Mouse (Mus musculus) heart, postnatal 4 days (tissue): ENCODE results near the gene Rhbdf2. TPM values are rescaled to one million over a fixed set of nuclear protein-coding genes. Genes with fewer than 3 reads are reported as not detected.
"Not testable (repeated sequence)": the region's sequence is repeated elsewhere in the genome, so short reads cannot be mapped to it uniquely, and the experiment has no call there.

Source experiments
- DNase-seq: peaks from one replicate; pipeline ENCODE4 v3.0.0; 2021
- total RNA-seq, 2 experiments: library from RNA; stranded (reverse); gene quantifications; 2 replicates each; pipeline ENCODE4 v1.2.3; 2021

Gene Rhbdf2
- total RNA-seq, 2 experiments from 2014 or later: 16.4 to 17.5 TPM

DNA sequence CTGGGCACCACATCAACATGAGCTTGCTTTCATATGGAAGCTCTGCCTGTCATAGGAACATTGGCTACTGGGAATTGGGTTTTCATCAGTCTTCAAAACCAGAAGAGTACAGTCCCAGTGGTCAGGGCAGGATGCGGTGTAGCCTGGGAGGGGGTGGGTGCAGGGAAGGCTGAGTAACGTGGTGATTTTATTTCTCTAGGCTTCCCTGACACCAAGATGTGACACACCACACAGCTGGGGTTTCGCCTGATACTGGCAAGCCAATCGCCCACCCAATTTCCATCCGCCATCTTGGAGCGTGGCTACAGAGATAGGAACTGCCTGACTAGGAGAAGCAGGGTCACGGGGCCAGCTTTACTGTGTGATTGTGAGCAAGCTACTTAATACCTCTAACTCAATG, 8.2 kb downstream of the Rhbdf2 start:
- DNase-seq: no peak

DNA sequence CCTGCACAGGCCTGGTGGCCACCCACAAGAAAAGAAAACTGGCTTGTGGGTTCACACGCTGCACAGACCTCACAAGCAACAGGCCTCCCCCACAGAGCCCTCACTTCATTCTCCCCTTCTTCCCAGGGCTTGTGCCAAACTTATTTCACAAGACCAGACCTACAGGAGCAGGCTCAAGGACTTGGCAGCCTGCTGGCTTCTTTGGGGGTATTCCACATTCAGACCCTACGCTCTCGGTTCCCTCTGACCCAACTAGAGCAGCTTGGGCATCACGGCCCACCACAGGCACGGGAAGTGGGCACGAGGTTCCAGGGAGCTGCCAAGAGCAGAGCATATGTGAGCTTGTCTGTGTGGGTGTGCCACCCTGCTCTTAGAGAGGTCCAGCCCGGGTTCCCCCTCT, 9.2 kb downstream of the Rhbdf2 start:
- no peak for DNase-seq

DNA sequence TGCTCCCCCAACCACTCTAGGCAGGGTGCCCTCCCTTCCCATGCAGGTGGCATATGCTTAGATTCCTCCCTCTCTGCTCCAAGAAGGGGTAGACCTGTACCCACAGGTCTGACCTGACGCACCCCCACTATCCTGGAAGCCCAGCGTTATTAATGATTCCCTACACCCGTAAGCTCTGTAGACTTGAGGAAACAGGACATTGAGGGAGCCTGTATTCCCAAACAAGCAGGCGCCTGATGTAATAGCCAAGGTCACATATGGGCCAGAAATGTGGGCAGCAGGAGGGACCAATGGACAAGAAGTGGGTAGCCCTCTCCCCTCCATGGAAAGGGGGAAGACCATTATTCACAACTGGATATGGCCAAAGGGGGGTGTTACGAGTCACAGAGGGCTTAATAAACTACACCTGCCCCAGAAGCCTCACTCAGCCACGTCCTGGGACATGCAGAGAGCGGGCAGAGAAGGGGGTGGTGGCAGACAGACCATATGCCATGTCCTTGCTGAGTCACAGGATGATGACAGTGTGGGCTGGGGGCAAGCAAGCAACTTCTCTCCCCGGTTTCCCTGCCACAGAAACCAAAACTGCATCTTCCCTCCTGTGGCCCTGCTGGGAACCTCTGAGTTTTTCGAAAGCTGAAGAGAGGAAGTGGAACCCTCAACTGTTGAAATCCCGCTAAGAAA, 10.2 kb downstream of the Rhbdf2 start:
- DNase-seq: no peak

DNA sequence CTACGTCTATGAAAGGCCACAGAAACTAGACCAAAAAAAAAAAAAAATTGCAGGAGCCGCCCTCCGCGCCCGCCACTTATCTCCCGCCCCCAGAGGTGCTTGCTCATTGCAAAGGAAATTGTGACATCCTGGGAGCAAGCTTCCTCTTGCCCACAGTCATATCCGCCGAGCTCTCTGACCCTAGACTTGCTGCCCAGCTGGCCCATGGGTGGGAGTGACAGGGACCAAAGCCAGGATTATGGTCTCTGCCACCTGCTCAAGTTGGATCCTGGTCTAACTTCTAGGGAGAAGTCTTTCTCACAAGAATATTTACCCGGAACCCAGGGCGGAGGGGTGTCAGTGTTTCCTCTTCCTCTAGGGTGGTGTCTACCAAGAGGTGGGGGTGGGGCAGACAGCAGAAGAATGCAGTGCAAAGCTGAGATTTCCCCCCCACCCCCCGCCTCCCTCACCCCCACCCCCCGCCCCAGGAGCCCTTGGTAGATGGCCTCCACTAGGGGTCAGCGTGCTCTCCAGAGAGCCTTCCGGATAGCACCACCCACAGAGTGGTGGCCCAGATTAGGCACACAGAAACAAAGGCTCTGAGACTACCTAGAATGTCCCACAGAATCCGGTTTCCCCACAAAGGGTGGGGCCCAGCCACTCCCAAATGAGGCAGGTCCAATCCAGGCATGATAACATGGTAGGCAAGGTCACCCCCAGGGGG, 10.9 kb downstream of the Rhbdf2 start:
- peak; percentile 66 for DNase-seq

DNA sequence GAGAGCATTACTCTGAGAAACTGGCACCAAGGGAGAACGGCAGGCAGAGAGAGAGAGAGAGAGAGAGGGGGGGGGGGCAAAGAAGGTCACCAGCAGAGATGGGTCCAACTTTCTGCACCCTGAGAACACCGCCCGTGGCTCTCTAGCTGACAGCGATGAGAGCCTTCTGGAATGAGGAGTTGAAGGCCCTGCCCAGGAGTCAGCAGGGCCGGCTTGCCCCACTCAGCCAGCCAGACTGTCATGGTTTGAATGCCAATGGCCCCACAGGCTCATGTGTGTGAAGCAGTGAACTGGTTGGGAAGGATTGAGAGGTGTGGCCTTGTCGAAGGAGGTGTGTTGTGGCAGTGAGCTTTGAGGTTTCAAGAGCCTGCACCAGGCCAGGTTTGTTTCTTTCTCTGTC, 13.6 kb downstream of the Rhbdf2 start:
- DNase-seq: no peak

DNA sequence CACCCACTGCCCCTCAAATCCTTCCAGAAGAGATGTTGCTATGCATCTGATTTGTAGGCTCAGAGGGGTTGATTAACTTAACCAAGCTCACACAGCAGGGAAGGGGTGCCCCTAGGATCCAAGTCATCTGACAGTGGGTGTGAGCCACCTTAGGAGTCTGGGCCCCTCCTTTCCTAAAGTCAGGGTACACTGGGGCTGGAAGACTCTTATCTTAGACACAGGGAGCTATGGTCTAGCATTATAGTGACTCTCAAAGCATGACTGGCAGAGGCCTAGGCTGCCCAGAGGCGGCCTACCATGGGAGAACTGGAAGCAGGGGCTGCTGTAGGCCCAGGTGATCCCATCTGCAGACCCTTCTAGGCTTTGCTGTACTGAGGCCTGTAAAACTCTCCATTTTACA, 14.3 kb downstream of the Rhbdf2 start:
- no peak for DNase-seq

DNA sequence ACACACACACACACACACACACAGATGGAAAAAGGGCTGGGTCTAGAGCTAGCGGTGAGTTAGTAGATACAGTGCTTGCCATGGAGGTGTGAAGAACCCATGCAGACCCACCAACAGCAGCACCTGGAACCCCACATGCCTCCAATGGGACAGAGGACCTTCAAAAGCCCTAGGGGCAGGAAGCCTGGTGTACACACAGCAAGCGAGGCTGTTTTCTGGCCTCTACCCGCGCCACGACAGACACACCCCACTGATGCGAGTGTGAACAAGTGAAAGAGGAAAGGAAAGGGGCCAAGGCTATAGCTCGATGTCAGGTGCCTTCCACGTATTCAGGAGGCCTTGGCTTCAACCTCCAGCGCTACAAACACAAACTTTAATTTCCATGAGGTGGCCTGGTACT, 14.9 kb downstream of the Rhbdf2 start:
- no peak for DNase-seq

DNA sequence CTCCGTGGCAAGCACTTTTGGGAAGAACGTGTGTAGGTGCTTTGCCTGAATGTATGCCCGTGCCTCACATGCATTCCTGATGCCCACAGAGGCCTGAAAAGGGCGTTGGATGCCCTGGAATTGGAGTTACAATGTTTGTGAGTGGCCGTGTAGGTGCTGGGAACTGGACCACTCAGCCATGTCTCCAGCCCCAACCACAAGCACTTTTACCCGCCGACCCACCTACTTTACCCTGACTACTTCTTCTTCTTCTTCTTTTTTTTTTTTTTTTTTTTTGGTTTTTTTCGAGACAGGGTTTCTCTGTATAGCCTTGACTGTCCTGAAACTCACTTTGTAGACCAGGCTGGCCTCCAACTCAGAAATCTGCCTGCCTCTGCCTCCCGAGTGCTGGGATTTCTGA, 15.7 kb downstream of the Rhbdf2 start:
- not testable (repeated sequence) for DNase-seq

DNA sequence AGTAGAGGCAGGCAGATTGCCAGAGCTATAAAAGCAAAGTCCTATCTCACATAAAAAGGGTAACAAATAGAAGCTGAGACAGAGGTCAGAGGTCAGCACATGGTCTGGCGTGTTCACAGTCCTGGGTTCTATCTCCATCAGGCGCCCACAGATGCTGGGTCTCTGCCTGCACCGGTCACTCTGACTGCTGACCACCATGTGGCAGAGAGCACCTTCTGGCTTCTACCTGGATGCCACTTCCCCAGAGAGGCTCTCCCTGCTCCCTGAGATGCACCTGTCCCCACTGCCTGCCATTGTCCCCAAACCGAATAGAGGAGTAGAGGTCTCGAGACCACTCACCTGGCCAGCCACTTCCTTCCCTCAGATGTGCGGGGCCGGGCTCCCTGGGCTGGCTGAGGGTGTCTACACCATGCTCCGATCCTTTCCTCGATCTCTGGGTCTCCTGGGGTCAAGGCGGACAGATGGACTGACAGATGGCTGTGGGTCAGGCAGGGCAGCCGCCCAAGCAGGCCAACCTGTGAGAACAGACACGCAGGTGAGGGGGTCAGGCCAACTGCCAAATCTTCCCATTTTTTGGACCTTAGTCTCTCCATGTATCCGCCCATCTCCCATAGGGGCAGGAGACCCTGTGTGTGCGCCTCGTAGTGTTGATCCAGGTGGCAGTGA, 16.7 kb downstream of the Rhbdf2 start:
- DNase-seq: no peak

DNA sequence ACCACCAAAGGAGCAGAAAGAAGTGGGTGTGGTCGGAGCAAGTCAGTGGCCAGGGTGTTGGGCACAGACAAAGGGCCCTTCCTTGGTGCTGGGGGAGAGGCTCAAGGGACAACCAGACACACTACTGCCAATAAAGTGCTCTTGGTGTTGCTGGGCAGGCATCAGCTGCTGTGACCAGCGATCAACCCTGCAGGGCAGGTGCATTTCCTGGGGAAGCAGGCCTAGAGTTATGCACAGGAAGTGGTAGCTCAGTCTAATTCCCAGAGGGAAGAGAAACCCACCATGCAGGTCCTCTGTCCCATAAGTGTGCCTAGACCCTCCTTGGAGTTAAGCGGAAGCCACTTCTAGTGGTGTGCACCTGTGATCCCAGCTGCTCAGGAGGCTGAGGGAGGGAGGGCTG, 19.1 kb downstream of the Rhbdf2 start:
- no peak for DNase-seq

DNA sequence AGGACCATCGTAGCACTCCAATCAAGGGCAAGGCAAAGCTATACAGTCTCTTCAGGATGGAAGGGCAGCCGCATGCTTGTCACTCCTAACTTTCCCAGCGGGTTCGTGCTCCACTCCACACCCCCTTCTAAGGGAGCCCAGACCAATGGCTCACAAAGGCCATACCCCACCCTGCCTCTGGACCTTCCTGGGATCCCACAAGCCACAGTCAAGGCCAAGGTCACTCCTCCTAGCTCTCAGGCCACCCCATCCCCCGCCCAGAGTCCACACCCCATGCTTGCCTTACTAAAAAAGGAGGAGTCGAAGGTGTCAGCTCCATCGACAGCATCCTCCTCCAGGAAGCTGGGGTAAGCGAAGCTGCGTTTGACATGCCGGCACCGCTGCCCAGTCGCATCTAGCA, 22.7 kb downstream of the Rhbdf2 start:
- no peak for DNase-seq

DNA sequence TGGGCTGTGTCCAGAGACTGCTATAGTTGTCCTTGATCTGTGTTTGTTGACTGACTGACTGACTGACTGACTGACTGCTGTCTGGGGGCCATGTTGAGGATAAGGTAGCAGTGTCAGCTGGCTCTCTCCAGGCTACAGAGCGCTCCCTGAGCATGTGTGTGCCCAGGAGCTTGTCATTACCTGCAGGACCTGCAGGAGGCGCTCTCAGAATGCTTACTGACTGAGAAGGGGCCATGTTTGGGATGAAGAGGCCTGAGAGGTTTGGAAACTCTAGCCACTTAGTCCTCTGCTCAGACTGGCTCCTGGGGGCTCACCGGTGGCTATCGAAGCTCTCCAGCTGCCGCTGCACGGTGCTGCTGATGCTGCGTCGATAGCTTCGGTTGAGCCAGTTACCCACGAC, 23.5 kb downstream of the Rhbdf2 start:
- peak; percentile 65 for DNase-seq

DNA sequence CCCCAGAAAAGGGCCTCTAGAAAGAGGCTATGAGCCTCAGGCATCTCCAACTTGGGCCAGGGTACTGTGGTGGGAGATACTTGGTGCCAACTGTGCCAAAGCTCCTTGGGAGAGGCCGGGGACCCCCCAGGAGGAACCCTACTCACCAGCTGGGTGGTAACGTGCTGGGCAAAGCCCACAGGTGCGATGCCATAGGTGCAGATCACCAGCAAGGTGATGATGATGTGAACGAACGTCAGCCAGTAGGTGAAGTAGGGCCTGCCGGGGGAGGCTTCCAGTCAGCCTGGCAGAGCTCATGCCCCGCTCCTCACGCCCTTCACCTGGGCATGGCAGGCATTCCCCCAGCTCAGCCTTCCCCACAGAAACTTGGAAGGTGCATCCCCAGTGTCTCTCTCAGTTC, 24.8 kb downstream of the Rhbdf2 start:
- no peak for DNase-seq

DNA sequence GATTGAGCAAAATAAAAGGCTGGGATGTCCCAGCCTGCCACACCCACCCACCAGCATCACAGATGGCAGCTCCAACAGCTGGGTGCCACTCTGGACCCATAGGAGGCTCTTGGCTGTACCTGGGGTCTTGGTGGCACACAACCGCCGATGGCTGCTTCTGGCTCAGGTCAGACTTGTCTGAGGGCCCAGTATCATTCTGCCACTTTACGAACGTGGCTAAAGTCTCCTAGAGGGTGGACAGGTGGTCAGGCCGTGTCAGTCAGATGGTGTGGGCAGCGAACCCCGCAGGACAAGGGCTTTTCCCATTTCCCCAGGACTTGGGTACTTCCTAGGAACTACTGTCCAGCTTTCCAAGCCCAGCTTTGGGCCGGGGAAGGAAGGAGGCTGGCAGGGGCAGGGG, 25.7 kb downstream of the Rhbdf2 start:
- no peak for DNase-seq

DNA sequence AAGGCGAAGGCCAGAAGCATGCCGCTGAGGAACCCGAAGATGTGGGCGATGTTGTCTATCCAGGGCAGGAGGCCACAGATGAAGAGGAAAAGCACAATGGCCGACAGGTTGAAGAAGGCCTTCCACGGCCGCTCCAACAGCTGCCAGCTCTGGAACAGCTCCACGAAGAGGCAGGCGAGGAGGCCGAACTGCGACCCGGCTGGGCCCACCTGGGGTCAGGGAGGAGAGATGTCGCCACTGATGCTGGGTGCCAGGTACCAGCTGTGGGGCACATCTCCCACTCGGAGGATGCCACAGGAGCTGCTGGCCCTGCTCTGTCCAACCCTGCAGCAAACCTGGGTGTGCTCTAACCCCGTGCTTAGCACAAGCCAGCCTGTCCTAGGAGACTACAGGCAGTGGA, 27.6 kb downstream of the Rhbdf2 start:
- no peak for DNase-seq

DNA sequence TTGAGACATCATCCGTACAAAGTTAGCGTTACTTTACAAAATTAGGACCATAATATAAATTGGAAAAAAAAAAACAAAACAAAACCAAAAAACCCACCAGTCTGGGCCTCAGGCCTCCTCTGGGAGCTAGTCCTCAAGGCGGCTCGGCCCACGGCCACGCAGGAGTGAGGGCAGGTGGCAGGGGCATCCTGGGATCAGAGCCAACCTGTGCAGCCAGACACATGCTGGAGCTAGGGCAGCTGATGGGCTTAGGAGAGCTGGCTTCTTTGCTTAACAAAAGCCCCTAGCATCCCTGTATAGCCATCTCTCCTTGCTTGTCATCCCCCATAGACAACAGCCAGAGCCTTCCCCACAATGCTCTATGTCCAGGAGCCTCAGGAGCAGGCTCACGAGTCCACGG, 28.6 kb downstream of the Rhbdf2 start:
- DNase-seq: no peak

DNA sequence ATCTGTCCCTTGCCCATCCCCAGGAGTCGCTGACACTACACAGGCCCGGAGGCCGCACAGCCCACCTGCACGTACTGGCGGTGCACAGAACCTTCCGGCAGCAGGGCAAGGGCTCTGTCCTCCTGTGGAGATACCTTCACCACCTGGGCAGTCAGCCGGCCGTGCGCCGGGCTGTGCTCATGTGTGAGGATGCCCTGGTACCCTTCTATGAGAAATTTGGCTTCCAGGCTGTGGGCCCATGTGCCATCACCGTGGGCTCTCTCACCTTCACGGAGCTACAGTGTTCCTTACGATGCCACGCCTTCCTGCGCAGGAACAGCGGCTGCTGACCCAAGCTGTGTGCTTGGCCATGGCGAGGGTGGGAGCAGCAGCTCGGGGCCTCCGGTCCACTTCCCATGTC, 30.1 kb downstream of the Rhbdf2 start:
- no peak for DNase-seq

DNA sequence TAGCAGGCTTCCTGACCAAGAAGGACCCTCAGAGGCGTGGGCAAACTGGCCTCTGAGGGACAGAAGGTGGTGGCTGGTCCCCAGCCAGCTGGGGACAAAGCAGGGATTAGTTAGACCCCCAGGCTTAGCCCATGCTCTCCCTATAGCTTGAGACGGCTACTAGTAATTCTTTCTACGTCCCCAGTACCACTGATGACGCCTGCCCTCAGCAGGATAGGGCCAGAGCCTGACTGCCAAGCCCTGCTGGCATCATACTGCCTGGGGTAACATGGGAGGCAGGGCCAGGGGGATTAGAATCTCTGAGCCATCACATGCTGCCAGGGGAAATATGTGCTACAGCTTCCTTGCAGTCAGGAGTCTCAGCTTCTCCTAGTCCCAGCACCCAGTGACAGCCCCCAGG, 33.5 kb downstream of the Rhbdf2 start:
- no peak for DNase-seq

DNA sequence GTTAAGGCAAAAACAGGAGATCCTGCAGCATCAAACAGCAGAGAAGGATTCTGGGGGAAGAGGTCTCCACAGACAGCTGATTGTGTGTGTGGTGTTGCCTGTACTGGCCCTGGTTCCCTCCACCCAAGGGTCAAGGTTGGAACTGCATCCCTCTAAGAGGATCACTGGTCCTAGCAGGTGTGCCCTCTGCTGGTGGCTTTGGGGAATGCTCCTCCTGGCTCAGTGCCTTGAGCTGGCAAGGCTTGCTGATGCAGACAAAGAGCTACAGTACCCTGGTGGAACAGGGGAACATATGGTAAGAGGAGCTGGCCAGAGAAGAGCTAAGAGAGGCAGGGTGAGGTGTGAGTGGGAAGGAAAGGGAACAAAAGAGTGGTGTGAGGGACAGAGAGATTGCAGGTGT, 34.4 kb downstream of the Rhbdf2 start:
- peak; percentile 99 for DNase-seq

DNA sequence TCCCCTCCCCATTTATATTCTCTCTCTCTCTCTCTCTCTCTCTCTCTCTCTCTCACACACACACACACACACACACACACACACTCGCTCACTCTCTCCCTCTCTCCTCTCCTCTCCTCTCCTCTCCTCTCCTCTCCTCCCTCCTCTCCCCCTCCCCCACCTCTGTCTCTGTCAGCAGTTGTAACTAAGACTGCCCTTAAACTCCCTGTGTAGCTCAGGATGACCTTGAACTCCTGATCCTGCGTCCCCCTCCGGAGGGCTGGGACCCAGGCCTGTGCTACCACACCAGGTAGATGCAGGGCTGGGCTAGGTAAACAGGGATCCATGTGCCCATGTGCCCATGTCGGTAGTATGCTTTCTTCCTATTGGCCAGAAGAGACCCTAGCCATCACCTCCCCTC, 35.2 kb downstream of the Rhbdf2 start:
- DNase-seq: no peak

DNA sequence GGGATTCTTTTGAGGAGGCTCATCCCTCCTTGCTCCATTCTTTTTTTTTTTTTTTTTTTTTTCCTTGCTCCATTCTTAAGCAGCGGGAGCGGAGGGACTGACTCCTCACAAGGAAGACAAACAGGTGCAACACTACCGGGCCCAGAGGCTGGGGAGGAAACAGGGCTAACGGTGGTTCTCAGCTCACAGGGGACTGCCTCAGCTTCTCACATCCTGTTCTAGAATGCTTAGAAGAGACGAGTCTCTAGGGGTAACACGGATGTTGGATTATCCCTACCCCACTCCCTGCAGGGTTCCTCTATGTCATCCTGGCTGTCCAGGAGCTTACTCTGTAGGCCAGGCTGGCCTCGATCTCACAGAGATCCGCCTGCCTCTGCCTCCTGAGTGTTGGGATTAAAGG, 37.2 kb downstream of the Rhbdf2 start:
- DNase-seq: no peak

DNA sequence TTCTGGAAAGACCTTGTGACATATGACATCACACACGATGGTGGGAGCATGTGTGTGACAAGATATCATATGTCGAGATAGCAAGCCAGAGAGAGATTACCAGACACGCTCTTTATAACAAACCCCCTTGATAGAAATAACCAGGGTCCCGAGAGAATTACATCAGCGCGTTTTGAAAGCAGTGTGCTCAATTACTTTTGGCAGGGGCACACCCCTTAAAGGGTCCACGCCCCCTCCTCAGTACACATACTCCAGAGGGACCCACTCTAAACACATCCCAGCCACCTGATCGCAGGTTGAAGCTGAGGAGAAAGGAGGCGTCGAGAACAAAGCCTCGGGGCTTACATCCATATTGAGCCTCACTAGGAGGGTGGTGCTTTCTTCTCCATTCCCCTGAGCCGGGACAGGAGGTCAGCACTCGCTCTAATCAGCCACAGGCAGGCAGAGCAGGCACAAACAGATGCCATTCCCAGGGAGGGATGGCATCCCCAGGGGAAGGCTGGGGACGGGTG, 37.7 kb downstream of the Rhbdf2 start:
- DNase-seq: no peak

DNA sequence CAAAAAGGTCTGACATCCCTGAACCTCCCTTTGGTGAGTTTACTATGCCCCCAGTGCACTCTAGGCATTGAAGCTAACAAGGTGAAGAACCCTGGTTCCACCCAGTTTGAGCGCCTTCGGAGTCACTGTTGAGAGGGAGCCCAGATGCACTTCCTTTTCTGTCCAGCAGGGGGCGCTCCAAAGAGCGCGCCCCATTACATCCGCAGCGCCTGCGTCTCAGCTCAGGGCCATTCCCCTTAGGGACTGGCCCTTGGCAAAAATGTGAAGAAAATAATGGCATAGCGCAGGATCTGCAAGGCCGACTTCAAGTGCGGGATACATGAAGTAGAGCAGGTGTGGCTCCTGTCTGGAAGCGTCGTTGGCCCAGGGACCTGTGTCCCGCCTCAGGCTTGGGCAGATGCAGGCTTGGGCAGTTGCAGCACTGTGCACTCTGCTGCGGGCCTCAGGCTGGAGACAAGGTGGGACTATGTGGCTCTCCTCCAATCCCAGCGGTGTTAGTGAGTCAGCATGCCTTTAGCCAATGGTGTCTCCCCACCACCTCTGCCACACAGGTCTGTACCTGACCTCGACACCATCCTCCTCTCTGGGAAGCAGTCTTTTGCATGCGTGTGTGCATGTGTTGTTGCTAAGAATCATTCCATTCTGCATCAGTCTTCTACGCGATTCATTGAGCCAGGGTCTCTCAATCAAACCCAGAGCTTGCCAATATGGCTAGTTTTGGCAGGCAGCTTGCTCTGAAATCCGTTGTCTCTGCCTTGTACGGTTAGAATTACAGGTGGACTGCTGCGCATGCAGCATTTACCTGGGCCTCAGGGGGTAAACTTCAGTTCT, 39.8 kb downstream of the Rhbdf2 start:
- DNase-seq: peak; percentile 82
